Mouse (Mus musculus) layer of hippocampus, adult 6 months (tissue): ENCODE data around the gene Zfp599. TPM values are rescaled to one million over a fixed set of nuclear protein-coding genes. Genes with fewer than 3 reads are reported as not detected.

Experiments
- long read RNA-seq, 2 experiments: library from polyadenylated mRNA; unstranded; transcript quantifications; one replicate each; pipeline ENCODE4 v2.0.0; 2019 to 2020
- polyA plus RNA-seq: library from polyadenylated mRNA; unstranded; fragments of <200 nt; fragmentation: Nextera tagmentation; gene quantifications from 2 replicates; pipeline ENCODE4 v1.2.3, GENCODE M21; 2021

Zfp599 gene
- polyA plus RNA-seq: 2.1 and 3.2 TPM in 2 replicates
- long read RNA-seq, experiment 1, transcript Zfp599-201 (5 exons, 3,574 nt): major isoform, 10 of 13 reads
- long read RNA-seq, experiment 1, partial matches to known transcripts: 0 of 13 reads
- long read RNA-seq, experiment 1, other reads (novel, unspliced or antisense): 3 of 13 reads
- long read RNA-seq, experiment 2, transcript Zfp599-201 (5 exons, 3,574 nt): major isoform, 21 of 21 reads
- long read RNA-seq, experiment 2, partial matches to known transcripts: 0 of 21 reads
- long read RNA-seq, experiment 2, other reads (novel, unspliced or antisense): 0 of 21 reads

GRCm38 (mm10) chr9:22259184-22260091 is at the start of gene Zfp599:
Gene Zfp599, minus strand, starts transcription at chr9:22259895.

DNA sequence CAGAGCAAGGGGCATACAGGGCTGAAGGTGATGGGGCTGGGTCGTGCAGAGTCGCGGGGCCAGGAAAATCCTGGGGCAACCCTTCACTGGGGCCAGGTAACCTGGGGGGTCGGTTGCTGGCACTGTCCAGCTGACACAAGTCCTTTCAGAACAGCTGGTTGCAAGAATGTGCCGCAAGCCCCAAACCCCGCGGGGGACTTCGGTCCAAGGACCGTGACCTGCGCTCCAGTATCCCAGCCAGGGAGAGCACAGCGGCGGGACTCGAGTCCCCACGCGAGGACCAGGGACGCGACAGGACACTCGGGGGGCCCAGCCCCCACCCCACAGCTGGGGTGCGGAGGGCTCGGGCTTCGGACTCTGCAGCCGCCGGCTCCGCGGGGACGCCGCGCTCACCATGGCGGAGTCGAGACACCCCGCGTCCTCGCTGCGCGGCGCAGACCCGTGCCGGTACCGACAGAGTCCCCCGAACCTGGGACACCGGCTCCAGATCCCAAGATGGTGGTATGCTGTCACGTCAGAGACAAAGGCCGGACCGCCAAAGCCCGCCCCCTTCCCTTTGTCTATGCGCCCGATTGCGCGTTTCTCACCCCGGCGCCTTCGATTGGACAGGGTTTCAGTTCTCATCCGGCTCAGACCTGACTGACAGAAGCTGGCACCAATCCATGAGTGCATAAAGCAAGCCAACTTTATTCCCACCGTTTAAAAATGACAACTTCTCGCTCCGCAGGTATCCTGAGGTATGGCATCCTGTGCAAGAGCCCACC is 47.6 kb upstream of the Zfp599 start, which contains the start of gene Zfp810:
Gene Zfp810 (minus strand): TSS at position 493 of the 764 bp plus-strand sequence.

GRCm38 (mm10) chr9:22225581-22226388 is 33.9 kb downstream of the Zfp599 start, which contains the start of gene Zfp809:
Gene Zfp809, plus strand, starts transcription at chr9:22225714.

Other genes starting within 250 kb of the Zfp599 start
- 19.5 and 21.7 TPM in 2 replicates for gene Elavl3, start 207.9 kb downstream of the Zfp599 start, polyA plus RNA-seq
- not detected in 2 replicates for gene Gm49318, start 188.6 kb downstream of the Zfp599 start, polyA plus RNA-seq
- gene Zfp653, start 188.5 kb downstream of the Zfp599 start, polyA plus RNA-seq: 4.0 and 4.4 TPM in 2 replicates
- gene Ecsit, start 174.5 kb downstream of the Zfp599 start, polyA plus RNA-seq: 59.3 and 59.4 TPM in 2 replicates
- gene Cnn1, start 160.7 kb downstream of the Zfp599 start, polyA plus RNA-seq: 0.40 and 0.72 TPM in 2 replicates
- gene Elof1, start 142.7 kb downstream of the Zfp599 start, polyA plus RNA-seq: 154 and 178 TPM in 2 replicates
- gene Acp5, start 124.2 kb downstream of the Zfp599 start, polyA plus RNA-seq: 0.57 and 1.1 TPM in 2 replicates
- 174 and 190 TPM in 2 replicates for gene Pigyl, start 103.0 kb downstream of the Zfp599 start, polyA plus RNA-seq
- not detected in 2 replicates for gene Zfp872, start 71.8 kb downstream of the Zfp599 start, polyA plus RNA-seq
- gene Zfp809, start 34.2 kb downstream of the Zfp599 start, polyA plus RNA-seq: 9.2 and 11.8 TPM in 2 replicates
- gene Zfp810, start 47.8 kb upstream of the Zfp599 start, polyA plus RNA-seq: 10.5 and 11.2 TPM in 2 replicates
- 6.7 and 7.0 TPM in 2 replicates for gene Anln, start 129.3 kb upstream of the Zfp599 start, polyA plus RNA-seq
- gene 9530077C05Rik, start 151.6 kb upstream of the Zfp599 start, polyA plus RNA-seq: 7.3 and 7.8 TPM in 2 replicates
- gene Gm17545, start 194.4 kb upstream of the Zfp599 start, polyA plus RNA-seq: not detected in 2 replicates
- gene Rp9, start 209.8 kb upstream of the Zfp599 start, polyA plus RNA-seq: 42.7 and 48.4 TPM in 2 replicates
- gene Bbs9, start 215.8 kb upstream of the Zfp599 start, polyA plus RNA-seq: 6.6 and 6.9 TPM in 2 replicates